Mouse (Mus musculus): ENCODE results near the gene Uhrf2.

The Uhrf2 gene

DNA sequence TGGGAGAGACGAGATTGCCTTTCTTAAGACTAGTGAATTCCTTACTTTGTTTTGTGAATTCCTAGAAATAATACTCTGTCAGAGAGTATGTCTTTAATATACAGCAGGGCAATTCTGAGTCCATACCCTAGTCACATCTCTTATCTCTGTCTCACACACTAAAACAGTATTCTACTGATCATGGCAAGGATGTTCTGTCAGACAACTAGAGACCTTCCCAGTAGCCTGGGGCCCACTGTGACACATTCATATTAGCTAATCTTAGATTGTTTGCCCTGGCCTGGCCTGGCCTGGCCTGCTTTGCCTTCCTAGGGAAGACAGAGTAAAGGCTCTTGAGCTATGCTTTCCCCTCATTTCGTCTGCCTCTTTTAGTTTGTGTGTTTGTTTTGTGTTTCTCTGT is 20.3 kb downstream of the Uhrf2 start:
- no peak for DNase-seq (ENCODE audit: low spot score)

DNA sequence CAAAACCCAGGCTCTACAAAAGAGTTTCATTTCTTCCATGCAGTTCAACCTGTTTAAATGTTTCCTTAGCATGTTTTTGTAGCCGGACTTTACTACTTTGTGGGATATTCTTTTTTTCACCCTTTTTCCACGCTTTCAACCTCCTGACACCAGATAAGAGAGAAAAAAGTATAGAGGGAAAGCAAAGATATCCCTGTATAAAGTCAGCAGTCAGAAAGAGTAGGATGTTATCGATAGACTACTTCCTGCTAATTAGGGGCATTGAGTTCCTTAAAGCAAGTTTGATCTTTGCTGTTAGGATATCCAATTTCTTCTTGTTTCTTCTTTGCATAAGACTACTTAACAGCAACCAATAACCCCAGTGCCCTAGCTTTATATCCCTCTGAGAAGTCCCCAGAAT is 21.2 kb downstream of the Uhrf2 start:
- no peak for DNase-seq (ENCODE audit: low spot score)

GRCm38 (mm10) chr19:30054218-30054617 is 23.9 kb downstream of the Uhrf2 start:
- no peak for DNase-seq (ENCODE audit: low spot score)

DNA sequence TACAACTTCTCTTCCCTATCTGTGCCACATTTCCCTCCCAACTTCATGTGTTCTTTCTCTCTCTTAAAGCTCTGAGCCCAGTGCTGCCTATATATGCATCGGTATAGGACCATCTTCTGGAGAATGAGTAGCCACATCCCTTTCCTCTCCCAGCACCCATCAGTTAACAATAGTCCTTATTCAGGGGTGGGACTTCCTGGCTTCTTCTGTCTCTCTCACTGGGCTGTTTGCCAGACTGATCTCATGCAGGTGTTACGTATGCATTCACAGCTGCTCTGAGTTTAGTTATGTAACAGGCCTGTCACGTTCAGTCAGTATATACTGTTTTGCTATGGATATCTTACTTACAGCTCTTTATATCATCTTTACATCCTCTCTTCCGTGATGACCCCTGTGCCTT is 35.5 kb downstream of the Uhrf2 start:
- no peak for DNase-seq (ENCODE audit: low spot score)

DNA sequence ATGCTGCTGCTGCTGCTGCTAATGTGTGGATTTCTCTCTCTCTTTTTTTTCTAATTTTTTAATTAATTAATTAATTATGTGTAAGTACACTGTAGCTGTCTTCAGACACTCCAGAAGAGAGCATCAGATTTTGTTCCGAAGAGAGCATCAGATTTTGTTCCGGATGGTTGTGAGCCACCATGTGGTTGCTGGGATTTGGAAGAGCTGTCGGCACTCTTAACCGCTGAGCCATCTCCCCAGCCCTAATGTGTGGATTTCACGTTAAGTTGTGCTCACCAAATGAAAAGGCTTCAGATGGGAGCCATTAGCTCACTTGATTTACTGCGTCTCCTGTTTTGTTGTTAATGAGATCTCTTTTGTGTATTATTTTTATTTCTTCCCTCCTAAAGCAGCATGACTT is 59.9 kb downstream of the Uhrf2 start:
- DNase-seq (ENCODE audit: low spot score) = no peak

GRCm38 (mm10) chr19:30091644-30092295 is 61.5 kb downstream of the Uhrf2 start:
- no peak for DNase-seq (ENCODE audit: low spot score)

- peak; percentile 50 for DNase-seq (ENCODE audit: low spot score)
Measured at GRCm38 (mm10) chr19:30096186-30096585, 65.9 kb downstream of the Uhrf2 start.

- no peak for DNase-seq (ENCODE audit: low spot score)
Measured at GRCm38 (mm10) chr19:30097039-30097438, 66.7 kb downstream of the Uhrf2 start.

DNA sequence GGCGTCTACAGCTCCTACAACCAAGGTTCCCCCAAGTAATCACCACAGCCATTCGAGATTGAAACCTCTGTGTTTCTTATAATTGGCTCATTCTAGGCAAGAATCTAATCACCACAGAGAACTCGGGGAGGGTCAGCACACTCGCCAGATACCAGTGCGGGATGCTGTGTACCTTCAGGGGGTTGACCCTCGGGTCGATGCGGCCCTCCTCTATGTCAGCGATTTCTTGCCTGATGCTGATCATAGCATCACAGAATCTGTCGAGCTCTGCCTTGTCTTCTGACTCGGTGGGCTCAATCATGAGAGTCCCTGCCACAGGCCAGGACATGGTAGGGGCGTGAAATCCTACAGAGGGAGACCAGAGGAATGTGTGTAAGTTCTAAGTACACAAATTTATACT is 70.3 kb downstream of the Uhrf2 start:
- DNase-seq (ENCODE audit: low spot score) = no peak

DNA sequence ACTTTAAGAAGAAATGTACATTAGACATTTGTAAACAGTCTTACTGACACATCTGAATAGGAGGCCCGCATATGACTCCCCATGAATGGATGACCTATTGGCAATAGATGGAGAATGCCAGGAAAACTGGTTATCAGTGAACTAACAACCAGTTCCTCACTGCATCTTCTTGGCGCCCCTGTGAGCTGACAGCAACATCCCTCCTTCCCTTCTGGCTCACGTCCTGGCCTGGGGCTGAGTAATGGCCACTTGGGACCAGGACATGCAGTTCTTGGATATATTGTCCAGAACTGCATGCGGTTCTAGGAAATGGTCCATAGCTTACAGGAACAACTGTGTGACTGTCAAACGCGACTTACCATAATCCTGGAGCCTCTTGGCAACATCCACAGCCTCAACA is 72.3 kb downstream of the Uhrf2 start:
- DNase-seq (ENCODE audit: low spot score) = peak; percentile 53

DNA sequence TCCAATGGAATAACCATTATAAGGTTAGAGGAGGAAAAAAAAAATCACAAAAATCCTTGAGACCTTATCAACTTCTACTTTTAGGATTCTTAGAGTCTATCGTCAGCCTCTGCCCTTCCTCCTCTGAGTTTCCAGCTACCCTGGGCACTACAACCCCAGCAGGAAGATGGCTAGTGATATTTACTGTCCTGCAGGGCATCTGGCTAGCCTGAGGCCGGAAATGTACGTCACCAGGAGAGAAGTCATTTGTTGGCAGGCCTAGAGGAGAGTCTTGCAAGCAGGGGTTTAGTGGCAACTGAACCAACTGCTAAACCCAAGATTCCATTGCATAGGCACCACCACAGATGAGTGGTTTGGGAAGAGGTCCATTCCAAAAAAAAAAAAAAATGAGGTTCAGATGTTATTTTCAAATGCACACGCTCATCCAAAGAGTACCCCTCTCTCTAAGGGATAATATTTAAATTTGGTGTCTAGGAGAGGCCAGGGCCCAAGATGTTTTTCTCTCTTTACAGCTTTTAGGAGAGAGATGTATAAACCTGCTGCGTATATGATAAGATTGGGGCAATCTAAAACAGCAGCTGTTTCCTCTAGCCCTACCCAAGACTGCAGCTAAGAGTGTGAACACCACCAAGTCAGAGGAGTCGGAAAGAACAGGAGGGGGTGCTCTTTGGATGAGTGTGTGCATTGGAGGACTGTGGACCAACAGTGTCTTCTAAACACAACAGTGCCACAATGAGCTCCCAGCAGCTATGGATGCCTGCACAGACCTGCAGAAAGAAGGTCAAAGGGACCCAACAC is 74.9 kb downstream of the Uhrf2 start:
- no peak for DNase-seq (ENCODE audit: low spot score)

DNA sequence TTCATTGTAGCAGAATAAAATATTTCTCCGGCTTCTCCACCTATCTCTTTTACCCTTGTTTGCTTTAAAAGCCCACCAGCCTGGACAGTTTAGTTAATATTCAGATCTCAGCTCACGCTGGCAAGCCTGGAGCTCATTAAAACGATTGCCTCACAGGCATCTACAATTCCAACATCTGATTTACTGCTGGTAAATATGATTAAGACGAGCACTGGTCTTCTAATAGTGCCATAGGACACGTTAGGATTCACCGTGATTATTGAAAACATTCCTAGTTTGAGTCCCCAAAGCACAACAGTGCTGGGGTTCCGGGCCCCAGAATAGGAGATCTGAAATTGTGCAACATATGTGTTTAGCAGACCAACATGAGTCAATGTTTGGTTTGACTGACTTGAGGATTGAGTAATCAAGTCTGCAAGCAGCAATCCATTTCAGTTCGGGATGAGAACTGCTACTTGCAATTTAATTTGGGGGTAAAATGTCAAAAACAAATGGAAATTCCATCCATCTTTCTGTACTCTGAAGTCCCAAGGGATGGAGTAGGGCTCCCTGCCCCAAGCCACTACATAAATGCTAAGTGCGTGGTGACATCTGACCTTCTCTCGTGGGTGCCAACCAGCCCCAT is 77.0 kb downstream of the Uhrf2 start:
- peak; percentile 93 for DNase-seq (ENCODE audit: low spot score)

- peak; percentile 46 for DNase-seq (ENCODE audit: low spot score)
Measured at GRCm38 (mm10) chr19:30108616-30109015, 78.3 kb downstream of the Uhrf2 start.

DNA sequence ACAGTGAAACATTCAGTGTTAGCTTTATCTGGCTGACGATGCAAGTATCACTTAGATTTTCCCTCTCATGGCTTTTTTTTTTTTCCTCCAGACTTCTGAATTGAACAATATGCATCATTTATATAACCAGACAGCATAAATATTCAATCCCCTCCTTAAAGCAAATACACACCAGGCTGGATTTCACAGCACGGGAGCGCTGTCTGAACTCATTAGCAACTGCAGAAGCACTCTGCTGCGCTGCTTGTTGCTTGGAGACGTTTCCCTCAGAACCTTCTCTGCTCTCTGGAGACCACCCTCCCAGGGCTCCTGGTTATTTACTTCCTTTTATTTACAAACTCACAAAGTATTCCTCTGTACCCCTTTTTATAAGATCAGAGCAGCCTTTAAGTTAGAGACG is 78.8 kb downstream of the Uhrf2 start:
- no peak for DNase-seq (ENCODE audit: low spot score)

GRCm38 (mm10) chr19:30111421-30111820 is 81.1 kb downstream of the Uhrf2 start:
- no peak for DNase-seq (ENCODE audit: low spot score)

DNA sequence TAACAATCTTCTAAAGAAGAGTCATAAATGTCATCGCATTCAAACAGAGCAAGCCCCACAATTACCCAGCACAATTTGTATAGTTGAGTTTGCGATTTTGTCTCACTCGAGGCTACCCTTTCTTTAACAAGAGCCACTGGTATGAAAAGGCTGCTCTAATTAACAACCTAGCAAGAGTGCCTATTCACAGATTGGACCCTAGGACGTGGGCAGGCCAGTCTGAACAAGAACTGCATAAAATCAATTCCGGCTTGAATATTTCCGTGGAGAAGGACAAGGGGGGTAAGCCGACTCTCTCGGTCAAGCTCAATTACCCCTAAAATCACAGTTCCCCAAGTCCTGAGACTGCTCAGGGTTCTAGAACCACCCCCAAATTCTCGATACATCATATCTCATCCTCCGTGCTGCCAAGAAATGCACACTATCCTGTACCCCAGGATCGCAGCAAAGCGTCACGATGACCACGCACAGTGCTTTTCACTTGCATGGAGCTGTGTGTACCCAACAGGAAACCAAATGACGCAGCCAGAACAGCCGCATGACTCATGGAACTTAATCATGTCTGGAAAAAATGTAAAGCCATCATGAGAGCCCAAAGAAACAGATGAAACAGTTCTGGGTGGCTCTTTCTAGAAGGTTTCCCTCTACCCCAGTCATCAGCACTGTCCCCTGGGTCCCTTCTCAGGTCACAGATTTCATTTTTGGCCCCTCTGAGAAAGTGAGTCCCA is 82.8 kb downstream of the Uhrf2 start:
- DNase-seq (ENCODE audit: low spot score) = no peak

DNA sequence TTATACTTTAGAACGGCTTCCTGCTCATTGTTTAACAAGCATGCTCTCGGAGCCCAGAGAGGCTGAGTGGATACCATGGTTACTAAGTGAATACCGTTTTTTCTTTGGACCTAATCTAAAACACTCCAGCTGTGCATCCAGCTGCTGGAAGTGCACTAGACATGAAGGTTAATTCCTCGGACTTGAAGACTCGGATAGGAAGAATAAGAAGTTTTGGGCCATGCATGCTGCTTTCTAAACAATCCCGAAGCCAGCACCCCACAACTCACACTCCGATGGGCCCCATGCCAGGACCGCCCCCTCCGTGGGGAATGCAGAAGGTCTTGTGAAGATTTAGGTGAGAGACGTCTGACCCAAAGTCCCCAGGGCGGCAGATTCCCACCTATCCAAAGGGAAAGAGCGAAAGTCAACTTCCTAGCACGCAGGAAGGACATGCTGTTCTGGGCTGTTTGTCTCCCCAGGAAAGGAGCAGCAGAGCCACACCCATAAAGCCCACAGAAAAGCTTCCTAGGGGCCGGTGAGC is 84.7 kb downstream of the Uhrf2 start:
- no peak for DNase-seq (ENCODE audit: low spot score)

DNA sequence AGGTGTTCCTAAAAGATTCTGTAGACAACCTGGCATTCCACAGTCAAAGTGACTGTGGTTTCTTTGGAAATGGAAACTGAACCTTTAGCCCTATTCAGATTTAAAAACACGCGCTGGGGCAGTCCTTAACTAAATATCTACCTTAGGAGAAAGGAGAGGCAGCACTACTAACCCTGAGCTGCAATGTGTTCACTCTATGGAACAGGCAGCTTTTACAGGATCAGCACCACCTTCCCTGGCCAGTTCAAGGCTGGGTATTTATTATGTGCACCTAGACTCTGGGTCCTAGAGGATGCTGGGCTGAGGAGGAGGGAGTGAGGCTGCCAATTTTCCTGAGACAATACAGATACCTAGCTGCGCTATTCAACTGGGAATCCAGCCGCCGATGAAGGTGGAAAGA is 85.3 kb downstream of the Uhrf2 start:
- no peak for DNase-seq (ENCODE audit: low spot score)

DNA sequence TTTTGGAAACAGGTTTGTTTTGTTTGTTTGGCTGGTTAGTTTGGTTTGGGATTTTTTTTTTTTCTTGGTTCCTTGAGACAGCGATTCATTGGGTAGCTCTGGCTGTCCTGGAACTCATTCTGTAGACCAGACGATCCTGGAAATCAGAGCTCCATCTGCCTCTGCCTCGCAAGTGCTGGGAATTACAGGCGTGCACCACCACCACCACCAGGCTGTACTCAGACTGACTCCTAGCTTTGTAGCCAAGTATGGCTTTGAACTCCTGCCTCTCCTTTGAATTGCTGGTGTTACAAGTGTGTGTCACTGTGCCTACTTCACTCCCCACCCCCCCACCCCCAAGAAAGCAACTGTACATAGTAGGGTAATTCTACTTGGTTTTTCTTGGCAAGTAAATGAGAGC is 86.9 kb downstream of the Uhrf2 start:
- no peak for DNase-seq (ENCODE audit: low spot score)

DNA sequence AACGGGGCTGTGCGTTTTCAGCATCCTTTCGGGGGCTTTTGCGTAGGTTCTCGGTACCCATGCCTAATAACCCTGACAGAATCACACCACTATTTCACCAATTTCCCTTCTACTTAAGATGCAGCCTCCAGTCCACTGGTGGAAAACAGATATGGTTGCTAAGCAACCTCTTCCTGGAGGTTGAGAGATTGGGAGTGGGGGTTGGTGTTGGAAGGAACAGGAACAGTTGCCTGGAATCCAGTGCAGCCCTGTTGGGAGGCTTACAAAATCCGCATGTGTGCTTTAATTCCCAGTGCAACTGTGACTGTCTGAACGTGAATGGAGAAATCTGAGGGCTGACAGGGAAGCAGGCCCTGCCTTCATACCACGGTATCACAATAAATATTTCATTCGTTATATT is 87.5 kb downstream of the Uhrf2 start:
- DNase-seq (ENCODE audit: low spot score) = no peak

GRCm38 (mm10) chr19:30118344-30119312 is 88.3 kb downstream of the Uhrf2 start:
- no peak for DNase-seq (ENCODE audit: low spot score)
